Mouse (Mus musculus): ENCODE measurements around the gene Sf3a1. TPM values are rescaled to one million over a fixed set of nuclear protein-coding genes. Genes with fewer than 3 reads are reported as not detected.
"Not testable (repeated sequence)": the region's sequence is repeated elsewhere in the genome, so short reads cannot be mapped to it uniquely, and the experiment has no call there.

Gene Sf3a1
- total RNA-seq, 2 experiments from 2014 or later: 56.6 to 56.9 TPM

DNA sequence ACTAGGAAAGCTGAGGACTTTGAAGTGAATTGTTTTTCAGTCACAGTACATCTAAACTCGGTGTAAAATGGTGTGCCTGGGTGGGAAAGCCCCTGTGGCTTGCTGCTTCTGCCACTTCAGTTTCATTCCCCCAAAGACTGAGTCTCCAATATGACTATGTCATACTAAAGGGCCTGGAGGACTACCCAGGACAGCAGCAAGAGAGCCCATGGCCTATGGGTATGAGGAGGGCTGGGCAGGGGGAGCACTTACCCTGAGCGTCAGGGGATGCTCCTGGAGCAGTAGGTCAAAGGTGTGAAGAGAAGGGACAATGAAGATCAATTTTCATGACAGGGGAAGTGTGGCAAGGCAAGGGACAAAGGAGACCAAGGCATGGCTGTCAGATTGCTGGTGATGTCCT is 21.2 kb upstream of the Sf3a1 start:
- no peak for DNase-seq

DNA sequence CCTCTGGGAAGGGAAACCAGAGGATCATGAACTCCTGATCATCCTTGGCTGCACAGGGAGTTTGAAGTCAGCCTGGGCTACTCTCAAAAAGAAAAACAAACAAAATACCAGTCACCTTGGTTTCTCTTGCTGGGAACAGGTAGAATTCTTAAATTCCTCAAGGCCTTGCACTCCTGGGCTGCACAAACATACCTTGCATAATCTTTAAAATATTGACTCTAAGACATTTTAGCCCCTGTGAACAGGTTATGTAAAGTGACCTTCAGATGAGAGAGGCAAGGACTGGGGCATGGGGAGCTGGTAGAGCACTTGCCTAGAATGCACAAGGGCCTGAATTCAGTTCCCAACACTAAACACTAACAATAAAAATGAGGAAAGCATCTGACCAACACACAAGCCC is 18.6 kb upstream of the Sf3a1 start:
- no peak for DNase-seq

DNA sequence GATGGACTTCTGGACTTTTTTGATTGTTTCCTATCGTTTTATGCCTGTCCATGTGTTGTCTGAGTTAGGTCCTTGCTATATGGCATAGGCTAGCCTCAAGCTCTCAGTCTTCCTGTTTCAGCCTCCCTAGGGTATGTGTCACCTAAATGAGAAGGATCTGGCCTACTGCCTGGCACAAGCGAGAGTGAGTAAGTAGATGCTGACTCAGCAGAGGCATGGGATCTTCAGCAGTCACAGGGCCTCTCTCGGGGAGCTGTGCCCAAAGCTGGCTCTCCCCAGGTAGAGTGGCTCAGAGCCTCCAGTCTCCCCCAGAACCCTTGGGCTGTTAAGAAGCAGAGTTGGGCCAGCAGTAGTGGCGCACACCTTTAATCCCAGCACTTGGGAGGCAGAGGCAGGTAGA is 17.8 kb upstream of the Sf3a1 start:
- no peak for DNase-seq

DNA sequence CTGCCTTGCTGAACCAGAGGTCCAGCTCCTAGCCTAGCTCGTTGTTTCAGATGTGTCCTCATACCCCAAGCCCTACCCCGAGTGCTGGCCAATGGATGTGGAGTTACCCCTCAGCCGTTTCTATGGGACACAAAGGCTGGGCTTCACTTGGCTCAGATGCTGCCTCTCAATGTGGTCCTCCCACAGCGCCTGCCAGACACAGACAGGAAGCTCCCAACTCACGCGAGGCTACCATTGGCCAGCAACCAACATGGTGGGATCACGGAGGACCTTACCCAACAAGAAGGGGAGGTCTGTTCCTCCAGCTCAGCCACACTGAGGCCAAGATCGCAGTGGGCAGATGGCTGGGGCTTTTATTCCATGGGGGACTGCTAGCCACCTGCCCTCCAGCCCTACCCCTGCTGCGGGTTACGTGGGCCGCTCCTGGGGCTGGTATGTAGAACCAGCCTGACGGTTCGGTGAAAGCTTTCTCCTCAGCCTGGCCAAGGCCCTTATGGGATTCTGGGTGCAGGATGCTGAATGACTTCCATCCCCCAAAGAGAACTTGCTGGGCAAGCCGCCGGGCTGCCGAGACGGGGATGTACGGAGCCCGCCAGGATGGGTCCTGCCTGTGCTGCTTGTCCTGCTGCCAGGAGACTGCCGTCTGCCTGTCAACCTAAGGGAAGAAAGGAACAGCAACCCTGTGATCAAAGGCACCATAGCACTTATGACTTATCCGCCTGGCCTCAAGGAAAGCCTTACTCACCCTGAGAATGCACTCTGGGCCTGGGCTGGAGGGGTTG is 16.7 kb upstream of the Sf3a1 start:
- DNase-seq: no peak

DNA sequence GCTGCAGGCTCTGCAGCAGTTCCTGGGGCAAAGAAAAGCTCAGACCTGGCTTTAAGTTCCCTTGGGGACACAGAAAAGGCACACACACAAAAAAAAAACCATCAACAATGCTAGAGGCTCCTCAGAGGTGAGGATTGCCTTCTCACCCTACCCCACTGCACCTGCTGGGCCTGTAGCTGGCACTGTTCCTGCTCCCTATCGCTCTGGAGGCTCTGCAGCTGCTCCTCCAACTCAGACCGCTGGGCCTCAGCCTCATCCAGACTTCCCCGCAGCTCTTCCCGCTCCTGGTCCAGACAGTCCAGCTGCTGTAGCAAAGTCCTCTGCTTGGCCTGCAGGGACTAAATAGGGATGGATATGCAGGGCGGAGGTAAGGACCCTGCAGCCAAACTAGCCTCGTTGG is 13.8 kb upstream of the Sf3a1 start:
- DNase-seq: no peak

DNA sequence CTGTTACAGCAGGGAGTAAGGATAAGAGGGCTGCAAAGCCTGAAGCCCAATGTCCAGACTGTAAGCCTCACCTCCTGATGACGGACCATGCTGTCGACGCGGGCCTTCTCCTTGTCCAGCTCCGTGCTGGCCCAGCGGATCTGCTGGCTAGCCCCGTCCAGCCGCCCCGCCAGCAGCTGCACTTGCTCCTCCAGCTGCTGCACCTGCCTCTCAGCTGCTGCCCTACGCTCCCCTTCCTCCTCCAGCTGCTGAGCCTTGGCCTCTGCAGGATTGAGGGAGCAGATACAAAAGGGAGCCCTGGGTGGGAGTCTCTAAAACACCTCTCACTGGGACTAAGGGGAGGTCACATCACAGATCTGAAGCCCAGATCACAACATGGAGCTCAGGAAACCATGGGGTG is 13.1 kb upstream of the Sf3a1 start:
- peak; percentile 27 for DNase-seq

DNA sequence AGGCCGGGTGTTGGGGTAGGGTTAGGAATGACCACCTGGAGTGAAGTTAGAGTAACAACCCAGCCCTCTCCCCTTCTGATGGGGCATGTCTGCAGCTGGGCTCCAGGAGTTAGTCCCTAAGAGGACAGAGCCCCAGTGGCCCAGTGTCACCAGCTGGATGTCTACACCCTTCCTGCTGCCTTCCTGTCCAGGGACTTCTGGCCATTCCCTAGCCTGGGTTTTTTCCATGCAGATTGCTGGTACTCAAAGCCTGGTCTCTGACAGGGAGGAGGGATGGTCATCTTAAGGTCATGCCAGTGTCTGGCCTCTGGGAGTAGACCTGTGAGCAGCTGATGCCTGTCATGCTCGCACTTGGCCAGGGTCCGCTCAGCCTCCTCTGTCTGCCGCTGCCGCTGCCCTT is 12.0 kb upstream of the Sf3a1 start:
- DNase-seq: no peak

DNA sequence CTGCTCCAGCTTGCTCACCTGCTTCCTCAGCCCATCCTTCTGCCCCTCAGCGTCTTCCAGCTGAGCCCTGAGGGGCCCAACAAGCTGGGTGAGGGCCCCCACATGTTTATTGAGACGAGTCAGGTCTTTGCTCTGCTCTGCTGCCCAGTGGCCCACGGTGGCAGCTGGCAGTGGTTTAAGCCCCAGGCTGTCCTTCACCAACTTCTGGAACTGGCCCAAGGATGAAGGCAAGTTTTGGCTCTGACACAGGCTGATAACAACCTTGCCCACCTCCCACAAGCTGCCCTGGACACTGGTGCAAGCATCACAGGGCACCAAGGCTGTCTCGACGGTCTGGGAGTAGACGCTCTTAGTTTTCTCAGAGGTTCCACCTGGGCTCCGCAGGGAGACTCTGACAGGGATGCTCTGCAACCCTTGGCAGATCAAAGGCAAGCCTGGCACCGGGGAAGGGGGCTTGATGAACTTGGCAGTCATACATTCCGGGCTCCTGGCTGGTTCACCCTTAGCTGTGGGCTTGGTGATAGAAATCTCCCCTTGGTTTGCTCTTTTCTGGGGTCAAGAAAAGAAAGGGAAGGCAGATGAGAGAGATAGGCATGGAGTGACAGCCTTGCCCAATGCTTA is 11.5 kb upstream of the Sf3a1 start:
- DNase-seq: no peak

DNA sequence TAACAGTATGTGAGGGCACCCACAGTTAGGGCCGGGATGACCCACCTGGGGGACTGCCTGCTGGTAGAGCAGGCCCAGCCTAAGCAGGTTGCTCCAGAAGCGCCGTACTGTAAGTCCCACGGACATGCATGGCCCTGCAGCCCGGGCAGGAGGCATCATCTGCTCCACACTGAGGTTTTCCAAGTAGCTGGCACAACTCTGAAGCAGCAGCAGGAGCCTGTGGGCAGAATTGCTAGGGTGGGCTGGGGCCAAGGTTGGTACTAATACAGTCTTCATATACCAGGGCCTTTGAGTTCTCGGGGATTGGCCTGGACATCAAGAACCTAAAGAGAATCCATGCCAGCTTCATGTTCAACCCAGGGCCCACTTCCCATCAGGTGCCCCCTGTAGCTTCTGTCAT is 10.3 kb upstream of the Sf3a1 start:
- no peak for DNase-seq

DNA sequence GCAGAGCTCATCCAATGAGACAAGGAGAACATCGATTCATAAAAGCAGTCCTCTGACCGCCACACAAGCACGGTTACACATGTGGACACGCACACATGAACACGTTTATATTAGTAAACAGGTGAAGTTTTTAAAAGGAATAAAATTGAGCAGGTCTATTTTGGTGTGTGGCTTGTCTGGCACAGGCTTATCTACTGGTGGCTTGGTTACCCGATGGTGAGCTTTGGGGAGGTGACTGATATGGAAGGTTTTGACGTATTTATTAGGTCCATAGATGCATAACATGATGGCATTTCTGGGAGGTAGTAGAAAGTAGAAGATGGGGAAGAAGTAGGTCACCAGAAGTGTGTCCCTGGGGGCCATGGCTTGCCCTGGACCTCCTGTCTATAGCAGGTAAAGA is 6.5 kb upstream of the Sf3a1 start:
- no peak for DNase-seq

DNA sequence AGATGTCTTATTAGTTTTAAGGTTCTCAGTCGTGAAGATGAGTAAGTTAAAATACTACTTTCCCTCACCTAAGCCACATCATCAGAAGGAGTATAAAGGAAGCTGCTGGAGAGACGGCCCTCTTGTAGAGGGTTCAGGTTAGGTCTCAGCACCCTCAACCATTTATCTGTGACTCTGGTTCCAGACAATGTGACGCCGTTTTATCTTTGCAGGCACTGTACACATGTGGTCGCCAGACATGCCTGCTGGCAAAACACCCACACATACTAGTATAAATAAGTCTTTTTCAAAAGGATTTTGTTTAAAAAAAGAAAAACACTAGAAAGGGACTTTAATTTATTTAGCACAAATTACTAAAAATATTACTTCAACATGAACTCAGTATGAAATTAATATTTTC is 4.5 kb upstream of the Sf3a1 start:
- DNase-seq: no peak

DNA sequence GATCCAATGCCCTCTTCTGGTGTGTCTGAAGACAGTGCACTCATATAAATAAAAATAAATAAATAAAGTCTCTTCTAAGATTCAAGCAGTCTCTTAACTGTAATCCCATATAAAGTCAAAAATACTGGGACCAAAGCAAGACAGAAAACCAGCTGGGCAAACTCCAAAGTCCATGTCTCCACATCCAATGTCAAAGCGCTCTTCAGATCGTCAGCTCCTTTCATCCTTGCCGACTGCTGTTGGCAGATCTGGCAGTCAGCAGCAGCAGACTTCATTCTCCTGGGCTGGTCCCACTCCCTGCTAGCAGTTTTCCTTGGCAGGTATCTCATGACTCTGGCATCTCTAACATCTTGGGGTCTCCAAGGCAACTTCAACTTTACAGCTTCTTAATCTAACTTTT is 1.5 kb upstream of the Sf3a1 start:
- DNase-seq: no peak

DNA sequence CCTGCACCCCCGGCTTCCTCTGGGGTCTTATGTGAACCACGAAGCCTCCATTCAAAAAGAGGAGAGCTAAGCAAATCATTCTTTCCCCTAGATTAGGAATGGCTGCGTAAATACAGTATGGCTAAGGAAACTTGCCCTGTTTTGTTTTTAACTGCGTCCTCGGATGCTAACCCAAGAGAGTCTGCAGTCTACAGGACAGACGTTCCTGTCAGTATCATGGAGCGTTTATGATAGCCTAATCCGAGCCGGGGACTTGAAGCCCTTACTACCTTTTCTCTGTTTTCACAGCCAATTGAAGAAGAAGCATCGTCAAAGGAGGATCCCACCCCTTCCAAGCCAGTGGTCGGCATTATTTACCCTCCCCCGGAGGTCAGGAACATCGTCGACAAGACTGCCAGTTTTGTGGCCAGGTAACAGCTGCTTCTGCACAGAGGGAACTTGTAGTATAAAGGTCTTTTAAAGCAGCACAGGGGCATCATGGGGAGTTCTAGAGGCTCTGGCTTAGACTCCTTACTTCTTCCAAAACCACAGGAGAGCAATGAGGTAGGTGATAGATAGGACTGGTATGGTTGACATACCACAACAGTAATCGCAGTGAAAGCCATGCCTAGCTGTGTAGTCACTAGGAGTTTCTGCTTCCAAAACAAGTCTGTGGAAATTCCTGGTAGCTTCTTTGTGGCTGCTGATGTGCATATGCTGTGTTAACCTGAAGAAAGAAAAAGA is 769 bp downstream of the Sf3a1 start:
- no peak for DNase-seq

DNA sequence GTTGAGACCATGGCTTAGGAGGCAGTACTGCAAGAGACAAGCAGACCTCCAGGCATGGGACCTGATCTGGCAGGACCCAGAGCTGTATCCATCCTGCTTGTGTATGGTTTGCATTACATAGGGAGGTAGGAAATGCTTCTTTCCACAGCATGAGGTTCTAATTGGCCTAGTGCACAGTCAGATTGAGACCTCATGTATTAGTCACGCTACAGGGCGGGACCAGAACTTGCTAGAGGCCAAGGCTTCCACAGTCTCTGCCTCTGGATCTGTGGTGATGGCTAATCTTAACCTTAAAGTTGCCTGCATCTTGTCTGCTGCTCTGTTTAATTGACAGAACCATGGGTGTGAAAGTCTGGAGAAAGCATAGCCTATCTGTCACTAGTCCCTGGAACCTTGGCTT is 4.6 kb downstream of the Sf3a1 start:
- no peak for DNase-seq

DNA sequence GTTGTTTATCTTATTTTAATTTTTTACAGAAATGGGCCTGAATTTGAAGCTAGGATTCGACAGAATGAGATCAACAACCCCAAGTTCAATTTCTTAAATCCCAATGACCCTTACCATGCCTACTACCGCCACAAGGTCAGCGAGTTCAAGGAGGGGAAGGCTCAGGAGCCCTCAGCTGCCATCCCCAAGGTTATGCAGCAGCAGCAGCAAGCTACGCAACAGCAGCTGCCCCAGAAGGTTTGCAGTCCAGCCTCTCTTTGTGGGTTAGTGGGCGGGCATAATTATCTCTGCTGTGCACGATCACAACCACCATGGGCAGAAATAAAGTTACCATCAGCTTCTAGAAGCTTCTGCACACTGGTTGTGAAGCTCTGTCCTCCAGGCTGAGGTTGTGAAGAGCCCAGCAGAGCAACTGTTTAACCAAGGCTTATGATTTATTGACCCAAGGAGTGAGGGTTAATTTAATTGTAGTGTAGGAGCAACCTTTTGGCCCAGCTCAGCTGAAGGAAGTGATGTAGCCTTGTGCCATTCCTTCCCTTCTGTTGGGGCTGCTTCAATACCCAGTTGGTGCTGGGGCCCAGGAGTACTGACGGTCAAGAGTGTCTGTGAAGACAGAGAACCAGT is 6.4 kb downstream of the Sf3a1 start:
- DNase-seq: no peak

DNA sequence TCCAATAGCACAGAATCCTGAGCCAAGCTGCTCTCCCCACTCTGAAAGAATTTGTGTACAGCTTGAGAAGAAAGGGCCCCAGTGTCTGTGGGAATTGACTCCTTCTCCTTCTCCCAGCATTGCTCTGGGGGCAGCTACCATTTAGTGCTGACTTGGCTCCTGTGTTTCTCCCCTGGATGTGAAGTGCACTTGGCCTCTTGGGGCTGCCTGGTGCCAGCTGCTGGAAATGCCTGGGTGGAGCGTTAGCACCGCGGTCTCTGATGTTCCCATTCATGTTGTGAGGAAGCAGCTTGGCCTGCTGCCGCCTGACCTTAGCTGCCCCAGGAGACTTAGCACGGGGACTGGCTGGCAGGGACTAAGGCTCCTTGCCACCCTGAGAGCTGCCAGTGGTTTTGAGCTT is 14.4 kb downstream of the Sf3a1 start:
- peak; percentile 65 for DNase-seq

DNA sequence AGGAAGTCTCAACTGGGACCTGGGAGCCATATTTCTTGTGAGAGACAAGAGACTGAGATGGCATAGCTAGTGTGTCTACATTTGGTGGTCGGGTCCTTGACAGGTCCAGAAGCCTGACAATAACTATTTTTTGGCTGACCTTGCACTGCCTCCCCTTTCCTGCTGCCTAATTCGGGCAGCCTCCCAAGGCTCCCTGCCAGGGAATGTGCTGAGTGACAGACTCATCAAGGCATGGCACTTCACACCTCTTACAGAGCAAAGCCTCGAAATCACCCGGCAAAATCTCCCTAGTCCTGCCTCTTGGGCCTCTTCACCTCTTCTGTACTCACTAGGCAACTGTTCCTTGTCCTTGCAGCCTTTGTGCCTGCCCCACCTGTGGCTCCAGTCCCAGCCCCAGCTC is 17.6 kb downstream of the Sf3a1 start:
- DNase-seq: peak; percentile 78

DNA sequence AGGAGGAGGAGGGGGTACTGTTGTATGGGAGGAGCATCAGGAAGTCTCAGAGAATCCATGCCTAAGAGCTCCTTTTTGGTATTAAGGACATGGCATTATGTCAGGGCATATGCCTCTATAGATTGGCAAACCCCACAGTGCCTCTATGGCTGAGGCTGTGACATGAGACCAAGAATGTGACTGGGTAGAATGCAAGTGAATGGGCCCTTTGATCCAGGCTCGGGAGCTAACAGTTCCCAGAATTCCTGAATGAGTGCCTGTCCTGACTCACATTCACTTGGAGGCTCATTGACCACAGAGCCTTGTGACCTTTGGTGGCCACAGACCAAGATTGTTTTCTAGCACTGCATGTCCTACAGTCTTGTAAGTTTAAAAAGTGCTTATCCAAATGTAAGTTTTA is 21.9 kb downstream of the Sf3a1 start:
- DNase-seq: no peak

DNA sequence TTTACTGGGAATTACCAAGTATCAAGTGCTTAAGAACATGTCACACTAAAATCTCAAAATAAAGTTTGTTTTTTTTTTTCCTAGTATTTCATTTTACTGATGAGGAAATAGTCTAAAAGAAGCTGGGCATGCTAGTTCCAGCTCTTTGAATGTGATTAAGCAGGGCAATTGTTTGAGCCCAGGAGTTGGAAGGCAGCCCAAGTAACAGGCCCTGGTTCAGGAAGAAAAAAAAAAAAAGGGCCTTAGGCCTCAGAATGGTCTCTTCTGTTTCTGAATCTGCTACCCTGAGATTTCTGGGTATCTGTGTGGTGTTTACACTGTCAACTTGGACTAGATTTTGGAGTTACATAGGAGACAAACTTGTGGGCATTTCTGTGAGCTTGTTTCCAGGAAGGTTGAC is 23.4 kb downstream of the Sf3a1 start:
- DNase-seq: no peak

DNA sequence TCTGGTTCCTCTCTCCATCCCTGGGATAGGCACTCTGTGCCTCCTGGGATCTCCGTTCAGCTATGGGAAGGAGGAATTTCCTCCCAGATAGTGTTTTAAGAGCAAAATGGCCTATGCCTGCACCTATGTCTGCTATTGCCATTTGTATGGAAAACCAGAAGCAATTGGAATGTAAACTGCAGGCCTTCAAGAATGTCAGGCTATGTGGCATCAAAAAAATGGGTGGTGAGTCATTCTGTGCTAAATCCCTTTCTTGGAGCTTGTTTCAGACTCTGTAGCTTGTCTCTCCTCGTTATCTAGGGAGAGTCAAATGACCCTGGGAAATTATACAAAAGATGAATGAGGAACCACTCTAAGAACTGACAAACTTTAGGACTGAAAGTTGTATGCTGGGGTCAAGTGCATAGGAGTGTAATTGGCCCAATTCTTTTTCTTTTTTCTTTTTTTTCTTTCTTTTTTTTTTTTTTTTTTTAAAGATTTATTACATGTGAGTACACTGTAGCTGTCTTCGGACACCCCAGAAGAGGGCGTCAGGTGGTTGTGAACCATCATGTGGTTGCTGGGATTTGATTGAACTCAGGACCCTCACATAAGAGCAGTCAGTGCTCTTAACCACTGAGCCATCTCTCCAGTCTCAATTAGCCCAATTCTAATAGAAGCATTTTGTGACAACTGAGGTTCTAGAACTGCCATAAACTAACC is 24.3 kb downstream of the Sf3a1 start:
- DNase-seq: no peak

DNA sequence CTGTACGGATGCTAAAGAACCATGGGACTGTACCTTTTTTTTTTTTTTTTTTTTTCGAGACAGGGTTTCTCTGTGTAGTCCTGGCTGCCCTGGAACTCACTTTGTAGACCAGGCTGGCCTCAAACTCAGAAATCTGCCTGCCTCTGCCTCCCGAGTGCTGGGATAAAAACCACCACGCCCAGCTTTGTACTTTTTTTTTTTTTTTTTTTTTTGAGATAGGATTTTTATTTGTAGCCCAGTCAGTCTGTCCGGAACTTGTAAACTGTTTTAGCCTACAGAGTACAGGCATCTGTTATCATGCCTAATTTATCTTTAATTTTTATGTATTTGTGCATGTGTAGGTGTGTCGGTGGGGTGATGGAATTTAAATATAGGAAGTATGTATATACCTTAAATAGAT is 25.3 kb downstream of the Sf3a1 start:
- not testable (repeated sequence) for DNase-seq

DNA sequence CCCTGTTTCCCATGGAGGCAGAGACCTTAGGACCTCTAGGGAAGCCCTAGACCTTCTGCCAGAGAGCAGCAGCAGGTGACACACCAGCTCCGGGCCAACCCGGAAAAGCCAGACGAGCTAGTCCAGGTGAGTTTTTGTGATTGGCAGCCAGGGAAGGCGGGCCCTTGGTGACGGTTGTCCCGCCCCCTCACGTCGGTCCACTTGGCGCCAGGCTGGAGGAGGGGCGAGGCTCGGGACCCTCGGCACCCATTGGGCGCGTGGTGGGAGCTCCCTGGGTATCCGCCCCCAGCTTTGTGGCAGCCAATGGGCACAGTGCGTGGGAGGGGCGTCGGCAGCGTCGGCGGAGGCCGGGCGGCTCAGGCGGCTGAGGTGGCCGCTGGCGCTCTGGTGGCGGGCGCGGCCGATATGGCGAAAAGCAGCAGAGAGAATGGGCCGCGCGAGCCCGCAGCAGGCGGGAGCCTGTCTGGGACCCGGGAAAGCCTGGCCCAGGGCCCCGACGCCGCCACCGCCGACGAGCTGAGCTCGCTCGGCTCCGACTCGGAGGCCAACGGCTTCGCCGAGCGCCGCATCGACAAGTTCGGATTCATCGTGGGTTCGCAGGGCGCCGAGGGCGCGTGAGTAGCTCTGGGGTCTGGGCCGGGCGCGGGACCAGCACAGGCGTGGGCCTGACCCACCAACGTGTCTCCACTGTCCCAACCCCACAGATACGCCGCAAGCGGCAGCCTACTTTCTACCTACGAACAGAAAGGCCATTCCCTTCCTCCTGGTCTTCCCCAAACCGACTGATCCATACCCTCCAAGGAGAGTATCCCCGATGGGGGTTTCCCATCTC is 26.6 kb downstream of the Sf3a1 start, which contains the start of gene Tbc1d10a:
Tbc1d10a (plus strand) TSS at position 304 of the 832 bp plus-strand sequence.
- peak; percentile 99 for DNase-seq

Measured in heart, postnatal 4 days (tissue).